Mouse (Mus musculus) testis, adult 2 months (tissue): ENCODE measurements around the gene Zbtb17.

Experiments
- CTCF ChIP-seq: fragments of 200-500 bp; IDR thresholded peaks from 2 replicates; pipeline ENCODE4 v1.5.1; 2012; ENCODE audit warnings: low read depth, mild to moderate bottlenecking, inconsistent platforms, low read length, moderate library complexity; ENCODE audit not compliant: control insufficient read depth, insufficient read depth, insufficient replicate concordance
- POLR2A ChIP-seq: fragments of 200-500 bp; IDR thresholded peaks from 2 replicates; pipeline ENCODE4 v1.6.1; 2012; ENCODE audit warnings: low read depth, mild to moderate bottlenecking, inconsistent platforms, low read length, moderate library complexity; ENCODE audit not compliant: control insufficient read depth

DNA sequence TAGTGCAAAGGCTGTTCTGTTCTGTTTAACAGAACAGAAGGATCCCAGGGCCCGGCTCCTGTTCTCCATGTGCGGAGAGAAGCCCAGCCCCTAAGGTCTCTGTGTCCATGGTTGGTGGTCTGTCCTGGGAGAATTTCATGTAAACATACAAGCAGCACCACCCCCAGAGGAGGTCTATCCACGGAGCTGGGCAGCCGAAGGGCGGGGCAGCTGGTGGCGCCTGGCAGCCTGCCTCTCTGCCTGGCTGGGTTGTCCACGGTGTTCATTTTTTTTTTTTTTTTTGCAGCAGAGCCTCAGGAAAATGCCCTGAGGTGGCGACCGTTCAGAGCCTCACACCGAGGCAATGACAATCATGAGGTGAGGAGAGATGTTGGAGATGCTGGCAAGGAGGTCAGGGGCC lies 24.1 kb downstream of the Zbtb17 start:
- TF ChIP-seq CTCF (no peak), POLR2A (no peak)
